Mouse (Mus musculus): ENCODE results near the gene Pam16.

- TF ChIP-seq POLR2A (IDR thresholded peaks at IDR 0.05; ENCODE audit: borderline replicate concordance, insufficient read depth, low read length): no peak
- peak; percentile 35; the same call in 1 of the 2 replicates for TF ChIP-seq CTCF (IDR thresholded peaks at IDR 0.05; ENCODE audit: borderline replicate concordance, insufficient read depth, low read depth, low read length)
Observed at GRCm38 (mm10) chr16:4654706-4655105, 29.9 kb upstream of the Pam16 start.

All from cerebellum, adult 2 months (tissue).